Mouse (Mus musculus): ENCODE measurements at regions not wholly inside any gene's neighbourhood (a gene's known extent, or its start where the extent isn't known, plus 50 kb on each side); places are given as distances from the start of the nearest gene placed in this dataset.

DNA sequence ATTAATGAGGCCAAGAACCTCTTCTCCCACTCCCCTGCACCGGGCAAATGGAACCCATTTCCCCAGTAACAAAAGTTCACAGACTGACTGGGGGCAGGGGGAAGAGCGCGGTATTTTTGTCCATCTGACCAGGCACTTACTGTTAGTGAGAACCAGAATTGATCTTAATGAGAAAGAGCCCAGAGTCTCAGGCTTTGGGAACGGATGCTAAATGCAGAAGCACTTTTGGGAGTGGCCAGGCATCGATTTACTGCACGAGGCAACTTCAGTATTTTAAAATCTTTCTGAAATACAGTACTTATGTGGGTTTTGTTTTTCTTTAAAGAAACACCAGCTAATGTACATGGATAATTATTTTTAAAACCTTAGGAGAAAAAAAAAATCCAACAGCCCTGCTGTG lies 51.0 kb upstream of the Foxn3 start:
- no peak for TF ChIP-seq CTCF (IDR thresholded peaks at IDR 0.05; ENCODE audit: low read depth)
- no peak for TF ChIP-seq EP300 (IDR thresholded peaks at IDR 0.05; ENCODE audit: low read depth)
